Mouse (Mus musculus): Measurements from ENCODE around the gene Lhb. TPM values are rescaled to one million over a fixed set of nuclear protein-coding genes. Genes with fewer than 3 reads are reported as not detected.
"Not testable (repeated sequence)": the region's sequence is repeated elsewhere in the genome, so short reads cannot be mapped to it uniquely, and the experiment has no call there.

Lhb gene
- polyA plus RNA-seq, 1 experiment from 2014 or later, result not detected

- H3K4me1 ChIP-seq (replicated peaks), result peaks cover 37% of the 10 kb centered on the region
- no peaks in the 10 kb centered on the region for H3K27me3 ChIP-seq
- H3K9ac ChIP-seq (replicated peaks), result peak overlapping the region; percentile 87; the same call in 1 of the 2 replicates
- no peaks in the 10 kb centered on the region for H3K9me3 ChIP-seq
- WGBS, result 66% methylated on average over 10 of the region's 10 CpGs
- H3K27ac ChIP-seq, result peak overlapping the region; percentile 97; the same call in 1 of the 2 replicates
- peaks cover 76% of the 10 kb centered on the region for H3K36me3 ChIP-seq
- H3K4me2 ChIP-seq, result peak overlapping the region; percentile 67
- no peak for ATAC-seq (ENCODE audit: insufficient number of reproducible peaks, insufficient read depth, low FRiP score, low TSS enrichment, low read depth)
- H3K4me3 ChIP-seq (replicated peaks), result peak overlapping the region; percentile 78
These were observed 36.8 kb downstream of the Lhb start for GRCm38 (mm10) chr7:45457204-45458060.

DNA sequence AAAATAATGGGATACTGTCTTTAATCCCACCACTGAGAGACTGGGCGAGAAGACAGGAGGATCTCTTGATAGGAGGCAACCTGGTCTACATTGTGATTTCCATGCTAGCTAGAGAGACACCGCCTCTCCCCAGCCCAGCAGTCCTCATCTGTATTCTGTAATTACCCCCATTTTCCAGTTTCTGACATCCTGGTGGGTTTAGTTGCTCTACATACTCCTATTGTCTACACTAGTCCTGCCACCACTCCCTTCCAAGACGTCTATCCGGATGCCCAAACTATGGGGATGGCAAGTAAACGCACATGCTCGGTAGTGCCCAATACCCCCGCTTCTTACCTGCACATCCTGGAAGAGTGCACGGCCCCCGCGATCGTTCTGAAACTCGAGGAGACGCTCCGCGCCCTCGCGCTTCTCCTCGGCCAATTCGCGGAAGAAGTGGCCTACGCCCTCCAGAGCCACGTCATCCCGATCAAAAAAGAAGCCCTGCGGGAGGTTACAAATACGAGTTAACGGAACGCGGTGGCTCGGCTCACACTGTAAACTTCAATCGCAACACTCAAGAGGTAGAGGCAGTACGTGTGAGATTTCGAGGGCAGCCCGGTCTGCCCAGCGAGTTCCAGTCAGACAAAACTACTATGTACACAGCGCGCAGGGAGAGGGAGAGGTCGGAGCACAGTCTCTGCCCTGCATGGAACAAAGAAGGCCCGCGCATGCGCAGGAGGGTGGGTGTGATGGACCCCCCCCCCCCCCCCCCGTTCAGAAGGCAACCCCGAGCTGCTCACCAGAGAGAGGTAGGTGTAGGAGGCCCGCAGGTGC lies 38.3 kb downstream of the Lhb start:
- Histone ChIP-seq H3K9me3 (no peaks in the 10 kb centered on the region), H3K36me3 (peaks cover 76% of the 10 kb centered on the region)

DNA sequence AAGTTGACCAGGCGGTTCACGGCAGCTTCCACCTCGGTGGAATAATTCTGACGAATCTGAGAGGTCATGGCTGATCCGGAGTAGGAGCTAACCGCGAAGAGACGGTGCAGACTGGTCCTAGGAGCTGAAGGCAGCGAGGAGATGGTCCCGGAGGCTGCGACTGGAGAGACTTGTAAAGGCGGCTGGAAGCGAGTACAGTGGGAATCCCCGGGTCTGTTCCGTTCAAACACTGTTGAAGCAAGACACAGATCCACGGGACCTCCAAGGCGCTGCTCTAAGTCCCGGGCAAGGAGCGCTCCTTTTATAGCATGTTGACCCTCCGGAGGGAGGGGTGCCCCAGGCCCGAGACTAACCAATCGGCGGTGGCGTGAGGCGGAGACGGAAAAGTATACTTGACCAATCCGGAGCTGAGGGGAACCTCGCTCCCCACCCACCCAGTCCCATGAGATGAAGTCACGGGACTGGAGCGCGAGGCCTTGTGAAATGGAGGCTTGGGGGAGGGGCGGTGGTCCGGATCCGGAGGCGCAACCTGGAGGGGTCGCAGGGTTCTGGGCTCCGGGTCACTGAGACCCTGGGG lies 39.0 kb downstream of the Lhb start, which contains the start of gene Ftl1:
Ftl1 (minus strand) TSS at position 321 of the 577 bp plus-strand sequence.
- peak within 1 kb of the TSS; percentile 97 for H3K27ac ChIP-seq
- not testable (repeated sequence) for H3K27me3 ChIP-seq, H3K9me3 ChIP-seq
- peak within 1 kb of the TSS; percentile 87 for H3K9ac ChIP-seq (replicated peaks)
- H3K4me1 ChIP-seq (replicated peaks), result peaks cover 37% of the 10 kb centered on the region
- peak within 1 kb of the TSS; percentile 67 for H3K4me2 ChIP-seq
- 2% methylated on average over 32 of the region's 37 CpGs for WGBS
- ATAC-seq (ENCODE audit: insufficient number of reproducible peaks, insufficient read depth, low FRiP score, low TSS enrichment, low read depth), result peak; percentile 96
- H3K36me3 ChIP-seq, result peaks cover 76% of the 10 kb centered on the region
- H3K4me3 ChIP-seq (replicated peaks), result peak within 1 kb of the TSS; percentile 78

More for the DNA sequence above, 38.3 kb downstream of the Lhb start:
- peak overlapping the region; percentile 87 for H3K9ac ChIP-seq (replicated peaks)
- peak overlapping the region; percentile 97 for H3K27ac ChIP-seq
- peak overlapping the region; percentile 78 for H3K4me3 ChIP-seq (replicated peaks)
- ATAC-seq (ENCODE audit: insufficient number of reproducible peaks, insufficient read depth, low FRiP score, low TSS enrichment, low read depth), result peak; percentile 49
- 1% methylated on average over 41 of the region's 43 CpGs for WGBS
- peaks cover 37% of the 10 kb centered on the region for H3K4me1 ChIP-seq (replicated peaks)
- peak overlapping the region; percentile 67 for H3K4me2 ChIP-seq
- H3K27me3 ChIP-seq, result no peaks in the 10 kb centered on the region

- peak overlapping the region; percentile 78 for H3K4me3 ChIP-seq (replicated peaks)
- H3K4me2 ChIP-seq, result peak overlapping the region; percentile 67
- peak overlapping the region; percentile 82 for H3K27ac ChIP-seq
- ATAC-seq (ENCODE audit: insufficient number of reproducible peaks, insufficient read depth, low FRiP score, low TSS enrichment, low read depth), result no peak
- H3K36me3 ChIP-seq, result peaks cover 76% of the 10 kb centered on the region
- 74% methylated on average over 7 of the region's 7 CpGs for WGBS
- H3K9me3 ChIP-seq, result no peaks in the 10 kb centered on the region
- H3K27me3 ChIP-seq, result no peaks in the 10 kb centered on the region
- peak overlapping the region; percentile 44; the same call in 1 of the 2 replicates for H3K9ac ChIP-seq (replicated peaks)
- H3K4me1 ChIP-seq (replicated peaks), result peaks cover 38% of the 10 kb centered on the region
These were observed 39.8 kb downstream of the Lhb start for GRCm38 (mm10) chr7:45460377-45460776.

- peak overlapping the region; percentile 82 for H3K27ac ChIP-seq
- no peaks in the 10 kb centered on the region for H3K27me3 ChIP-seq
- WGBS, result 23% methylated on average over 13 of the region's 13 CpGs
- peak overlapping the region; percentile 67 for H3K4me2 ChIP-seq
- no peak for ATAC-seq (ENCODE audit: insufficient number of reproducible peaks, insufficient read depth, low FRiP score, low TSS enrichment, low read depth)
- H3K36me3 ChIP-seq, result peaks cover 73% of the 10 kb centered on the region
- 0 out of 2 replicates have a peak overlapping the region, but pooled peaks have one; percentile 78 for H3K4me3 ChIP-seq (replicated peaks)
- H3K9ac ChIP-seq (replicated peaks), result peak overlapping the region; percentile 27; the same call in 1 of the 2 replicates
- H3K4me1 ChIP-seq (replicated peaks), result peaks cover 43% of the 10 kb centered on the region
- no peaks in the 10 kb centered on the region for H3K9me3 ChIP-seq
These were observed 40.3 kb downstream of the Lhb start for GRCm38 (mm10) chr7:45460860-45461314.

GRCm38 (mm10) chr7:45461326-45461725 lies 40.7 kb downstream of the Lhb start:
- Histone ChIP-seq H3K4me2 (0 out of 2 replicates have a peak overlapping the region, but pooled peaks have one; percentile 67), H3K27me3 (no peaks in the 10 kb centered on the region), H3K9ac (replicated peaks) (no peak overlapping the region; the same call in 1 of the 2 replicates), H3K27ac (peak overlapping the region; percentile 82), H3K36me3 (peaks cover 71% of the 10 kb centered on the region), H3K4me3 (replicated peaks) (no peak overlapping the region), H3K9me3 (no peaks in the 10 kb centered on the region), H3K4me1 (replicated peaks) (peaks cover 45% of the 10 kb centered on the region)
- 62% methylated on average over 4 of the region's 5 CpGs for WGBS
- ATAC-seq (ENCODE audit: insufficient number of reproducible peaks, insufficient read depth, low FRiP score, low TSS enrichment, low read depth), result no peak

- Histone ChIP-seq H3K27me3 (no peaks in the 10 kb centered on the region), H3K27ac (peak overlapping the region; percentile 82), H3K36me3 (peaks cover 68% of the 10 kb centered on the region), H3K9ac (replicated peaks) (no peak overlapping the region), H3K4me2 (no peak overlapping the region), H3K9me3 (no peaks in the 10 kb centered on the region), H3K4me3 (replicated peaks) (no peak overlapping the region), H3K4me1 (replicated peaks) (peaks cover 41% of the 10 kb centered on the region)
- ATAC-seq (ENCODE audit: insufficient number of reproducible peaks, insufficient read depth, low FRiP score, low TSS enrichment, low read depth), result no peak
- WGBS, result 91% methylated on average over 4 of the region's 4 CpGs
These were observed 41.2 kb downstream of the Lhb start for GRCm38 (mm10) chr7:45461781-45462180.

- WGBS, result 80% methylated on average over 4 of the region's 4 CpGs
- Histone ChIP-seq H3K9me3 (no peaks in the 10 kb centered on the region), H3K4me2 (no peak overlapping the region), H3K27ac (peak overlapping the region; percentile 23; the same call in 1 of the 2 replicates), H3K4me1 (replicated peaks) (peaks cover 39% of the 10 kb centered on the region), H3K27me3 (no peaks in the 10 kb centered on the region), H3K9ac (replicated peaks) (no peak overlapping the region), H3K36me3 (peaks cover 63% of the 10 kb centered on the region), H3K4me3 (replicated peaks) (no peak overlapping the region)
- no peak for ATAC-seq (ENCODE audit: insufficient number of reproducible peaks, insufficient read depth, low FRiP score, low TSS enrichment, low read depth)
These were observed 41.7 kb downstream of the Lhb start for GRCm38 (mm10) chr7:45462325-45462724.

GRCm38 (mm10) chr7:45462868-45463267 lies 42.2 kb downstream of the Lhb start:
- H3K9ac ChIP-seq (replicated peaks); H3K9me3 ChIP-seq; H3K4me2 ChIP-seq; H3K4me3 ChIP-seq (replicated peaks); H3K27ac ChIP-seq; H3K27me3 ChIP-seq; ATAC-seq (ENCODE audit: insufficient number of reproducible peaks, insufficient read depth, low FRiP score, low TSS enrichment, low read depth): not testable (repeated sequence)
- Histone ChIP-seq H3K36me3 (peaks cover 58% of the 10 kb centered on the region), H3K4me1 (replicated peaks) (peaks cover 34% of the 10 kb centered on the region)
- 81% methylated on average over 4 of the region's 4 CpGs for WGBS

- 95% methylated on average over 7 of the region's 7 CpGs for WGBS
- no peaks in the 10 kb centered on the region for H3K9me3 ChIP-seq
- H3K4me2 ChIP-seq, result no peak overlapping the region
- no peak overlapping the region for H3K4me3 ChIP-seq (replicated peaks)
- peaks cover 29% of the 10 kb centered on the region for H3K4me1 ChIP-seq (replicated peaks)
- no peak for ATAC-seq (ENCODE audit: insufficient number of reproducible peaks, insufficient read depth, low FRiP score, low TSS enrichment, low read depth)
- H3K27me3 ChIP-seq, result no peaks in the 10 kb centered on the region
- H3K9ac ChIP-seq (replicated peaks), result no peak overlapping the region
- H3K27ac ChIP-seq, result no peak overlapping the region
- H3K36me3 ChIP-seq, result peaks cover 49% of the 10 kb centered on the region
These were observed 43.6 kb downstream of the Lhb start for GRCm38 (mm10) chr7:45463987-45464778.

Measured in limb, embryonic 12.5 days (tissue).